Mouse (Mus musculus) lung, embryonic 15.5 days (tissue): ENCODE measurements around the gene Siglecf. TPM values are rescaled to one million over a fixed set of nuclear protein-coding genes. Genes with fewer than 3 reads are reported as not detected.
"Not testable (repeated sequence)": the region's sequence is repeated elsewhere in the genome, so short reads cannot be mapped to it uniquely, and the experiment has no call there.

Experiments used
- ATAC-seq: fragments of 200-750 bp; cut with Nextera tagmentation; 2 replicates; pipeline ENCODE4 v1.8.0; 2017; ENCODE audit warnings: moderate number of reproducible peaks, borderline replicate concordance; ENCODE audit not compliant: low FRiP score, low TSS enrichment; ENCODE audit errors: extremely low read depth
- H3K27ac ChIP-seq: fragments of 300-500 bp; sonication (generic); 2 replicates; pipeline ENCODE4 v1.5.1; 2015; ENCODE audit warnings: moderate library complexity, mild to moderate bottlenecking, inconsistent platforms
- H3K27me3 ChIP-seq: fragments of 300-500 bp; sonication (generic); 2 replicates; pipeline ENCODE4 v1.6.1; 2015; ENCODE audit warnings: inconsistent platforms
- H3K36me3 ChIP-seq: fragments of 300-500 bp; sonication (generic); 2 replicates; pipeline ENCODE4 v1.6.1; 2015; ENCODE audit warnings: inconsistent platforms
- H3K4me1 ChIP-seq: fragments of 300-500 bp; sonication (generic); 2 replicates; pipeline ENCODE4 v1.6.1; 2015; ENCODE audit warnings: inconsistent platforms
- H3K4me2 ChIP-seq: fragments of 300-500 bp; sonication (generic); 2 replicates; pipeline ENCODE4 v1.6.1; 2015; ENCODE audit warnings: inconsistent platforms, mild to moderate bottlenecking, moderate library complexity
- H3K4me3 ChIP-seq: fragments of 300-500 bp; sonication (generic); 2 replicates; pipeline ENCODE4 v1.5.1; 2015; ENCODE audit warnings: mild to moderate bottlenecking, inconsistent platforms
- H3K9ac ChIP-seq: fragments of 300-500 bp; sonication (generic); 2 replicates; pipeline ENCODE4 v1.6.1; 2015; ENCODE audit warnings: inconsistent platforms
- H3K9me3 ChIP-seq: fragments of 300-500 bp; sonication (generic); 2 replicates; pipeline ENCODE4 v1.6.1; 2016; ENCODE audit warnings: inconsistent platforms
- WGBS: fragments of 180-500 bp; shearing (Covaris S2); methylation state at CpG from one replicate; pipeline ENCODE4 v1.1.7; 2015; 5-methylcytosine and 5-hydroxymethylcytosine counted together
- polyA plus RNA-seq: library from polyadenylated mRNA; unstranded; fragments of >200 nt; fragmentation: Nextera tagmentation; extraction: Ambion mirVana; gene quantifications from 2 replicates; pipeline ENCODE4 v1.2.1, GENCODE M21; 2015

Gene Siglecf
- polyA plus RNA-seq, 1 experiment from 2014 or later = 0.16 TPM

GRCm38 (mm10) chr7:43344020-43344419 is 7.1 kb upstream of the Siglecf start:
- Histone ChIP-seq H3K9ac (no peak overlapping the region), H3K9me3 (no peaks in the 10 kb centered on the region), H3K27ac (no peak overlapping the region), H3K27me3 (no peaks in the 10 kb centered on the region), H3K4me1 (no peaks in the 10 kb centered on the region), H3K4me2 (no peak overlapping the region), H3K4me3 (no peak overlapping the region), H3K36me3 (no peaks in the 10 kb centered on the region)
- 68% methylated on average over 2 of the region's 2 CpGs for WGBS
- no peak for ATAC-seq

- H3K9me3 ChIP-seq = no peaks in the 10 kb centered on the region
- no peak overlapping the region for H3K27ac ChIP-seq
- H3K4me1 ChIP-seq = no peaks in the 10 kb centered on the region
- H3K4me2 ChIP-seq = no peak overlapping the region
- no peak for ATAC-seq
- H3K36me3 ChIP-seq = no peaks in the 10 kb centered on the region
- no peaks in the 10 kb centered on the region for H3K27me3 ChIP-seq
- no peak overlapping the region for H3K9ac ChIP-seq
- no peak overlapping the region for H3K4me3 ChIP-seq
- WGBS = 69% methylated on average over 4 of the region's 4 CpGs
Measured at GRCm38 (mm10) chr7:43344491-43344890, 6.7 kb upstream of the Siglecf start.

- 63% methylated on average over 4 of the region's 4 CpGs for WGBS
- no peak for ATAC-seq
- no peak overlapping the region for H3K4me2 ChIP-seq
- no peak overlapping the region for H3K4me3 ChIP-seq
- H3K27me3 ChIP-seq = no peaks in the 10 kb centered on the region
- H3K36me3 ChIP-seq = no peaks in the 10 kb centered on the region
- H3K27ac ChIP-seq = no peak overlapping the region
- H3K9me3 ChIP-seq = no peaks in the 10 kb centered on the region
- no peak overlapping the region for H3K9ac ChIP-seq
- H3K4me1 ChIP-seq = no peaks in the 10 kb centered on the region
Measured at GRCm38 (mm10) chr7:43346148-43346547, 5.0 kb upstream of the Siglecf start.

- H3K9me3 ChIP-seq = no peaks in the 10 kb centered on the region
- 72% methylated on average over 1 of the region's 1 CpGs for WGBS
- H3K9ac ChIP-seq = no peak overlapping the region
- H3K27ac ChIP-seq = no peak overlapping the region
- H3K36me3 ChIP-seq = no peaks in the 10 kb centered on the region
- no peak for ATAC-seq
- no peaks in the 10 kb centered on the region for H3K4me1 ChIP-seq
- H3K4me2 ChIP-seq = no peak overlapping the region
- no peak overlapping the region for H3K4me3 ChIP-seq
- no peaks in the 10 kb centered on the region for H3K27me3 ChIP-seq
Measured at GRCm38 (mm10) chr7:43346571-43346970, 4.6 kb upstream of the Siglecf start.

GRCm38 (mm10) chr7:43349623-43350022 is 1.5 kb upstream of the Siglecf start:
- H3K9me3 ChIP-seq, H3K4me2 ChIP-seq: not testable (repeated sequence)
- 67% methylated on average over 5 of the region's 5 CpGs for whole genome bisulfite sequencing

GRCm38 (mm10) chr7:43353118-43353517 is 2.0 kb downstream of the Siglecf start:
- Histone ChIP-seq H3K36me3 (no peaks in the 10 kb centered on the region), H3K4me2 (no peak overlapping the region), H3K9me3 (no peaks in the 10 kb centered on the region), H3K27ac (no peak overlapping the region), H3K4me3 (no peak overlapping the region), H3K9ac (no peak overlapping the region), H3K4me1 (no peaks in the 10 kb centered on the region), H3K27me3 (no peaks in the 10 kb centered on the region)
- no peak for ATAC-seq
- 68% methylated on average over 4 of the region's 4 CpGs for WGBS

More at GRCm38 (mm10) chr7:43349623-43350022, 1.5 kb upstream of the Siglecf start:
- not testable (repeated sequence) for H3K36me3 ChIP-seq, H3K9ac ChIP-seq, H3K27me3 ChIP-seq, H3K27ac ChIP-seq, H3K4me1 ChIP-seq, ATAC-seq, H3K4me3 ChIP-seq

GRCm38 (mm10) chr7:43353758-43354157 is 2.6 kb downstream of the Siglecf start:
- Histone ChIP-seq H3K9ac (no peak overlapping the region), H3K4me2 (no peak overlapping the region), H3K36me3 (no peaks in the 10 kb centered on the region), H3K27me3 (no peaks in the 10 kb centered on the region), H3K9me3 (no peaks in the 10 kb centered on the region), H3K4me3 (no peak overlapping the region), H3K27ac (no peak overlapping the region), H3K4me1 (no peaks in the 10 kb centered on the region)
- no peak for ATAC-seq
- WGBS = 75% methylated on average over 4 of the region's 4 CpGs

GRCm38 (mm10) chr7:43354893-43355835 is 4.0 kb downstream of the Siglecf start:
- Histone ChIP-seq H3K9me3 (no peaks in the 10 kb centered on the region), H3K27ac (no peak overlapping the region), H3K9ac (no peak overlapping the region), H3K36me3 (no peaks in the 10 kb centered on the region), H3K4me2 (no peak overlapping the region), H3K4me1 (no peaks in the 10 kb centered on the region), H3K27me3 (no peaks in the 10 kb centered on the region), H3K4me3 (no peak overlapping the region)
- WGBS = 9% methylated on average over 12 of the region's 12 CpGs
- no peak for ATAC-seq

- Histone ChIP-seq H3K9ac (no peak overlapping the region), H3K9me3 (no peaks in the 10 kb centered on the region), H3K4me1 (no peaks in the 10 kb centered on the region), H3K27ac (no peak overlapping the region), H3K27me3 (no peaks in the 10 kb centered on the region), H3K4me3 (no peak overlapping the region), H3K4me2 (no peak overlapping the region), H3K36me3 (no peaks in the 10 kb centered on the region)
- WGBS = 77% methylated on average over 3 of the region's 3 CpGs
- no peak for ATAC-seq
Measured at GRCm38 (mm10) chr7:43358556-43358955, 7.4 kb downstream of the Siglecf start.

- Histone ChIP-seq H3K9me3 (no peaks in the 10 kb centered on the region), H3K27ac (no peak overlapping the region), H3K36me3 (no peaks in the 10 kb centered on the region), H3K27me3 (no peaks in the 10 kb centered on the region), H3K4me3 (no peak overlapping the region), H3K4me2 (no peak overlapping the region), H3K9ac (no peak overlapping the region), H3K4me1 (no peaks in the 10 kb centered on the region)
- no peak for ATAC-seq
- 77% methylated on average over 1 of the region's 1 CpGs for WGBS
Measured at GRCm38 (mm10) chr7:43361442-43361841, 10.3 kb downstream of the Siglecf start.

GRCm38 (mm10) chr7:43362021-43362420 is 10.9 kb downstream of the Siglecf start:
- H3K9me3 ChIP-seq = no peaks in the 10 kb centered on the region
- ATAC-seq = no peak
- no peaks in the 10 kb centered on the region for H3K4me1 ChIP-seq
- no peaks in the 10 kb centered on the region for H3K27me3 ChIP-seq
- H3K4me3 ChIP-seq = no peak overlapping the region
- no peak overlapping the region for H3K4me2 ChIP-seq
- H3K9ac ChIP-seq = no peak overlapping the region
- no peak overlapping the region for H3K27ac ChIP-seq
- no peaks in the 10 kb centered on the region for H3K36me3 ChIP-seq
- 68% methylated on average over 4 of the region's 4 CpGs for WGBS

GRCm38 (mm10) chr7:43378226-43378625 is 27.1 kb downstream of the Siglecf start:
- no peak overlapping the region for H3K9ac ChIP-seq
- no peak overlapping the region for H3K27ac ChIP-seq
- ATAC-seq = no peak
- H3K4me3 ChIP-seq = no peak overlapping the region
- no peaks in the 10 kb centered on the region for H3K4me1 ChIP-seq
- 18% methylated on average over 5 of the region's 5 CpGs for WGBS
- no peaks in the 10 kb centered on the region for H3K36me3 ChIP-seq
- H3K27me3 ChIP-seq = no peaks in the 10 kb centered on the region
- H3K4me2 ChIP-seq = no peak overlapping the region
- H3K9me3 ChIP-seq = no peaks in the 10 kb centered on the region
